Mouse (Mus musculus) G1E (cell line): ENCODE results near the gene Dock2. TPM values are rescaled to one million over a fixed set of nuclear protein-coding genes. Genes with fewer than 3 reads are reported as not detected.

Experiments used
- ATAC-seq: 2 replicates; pipeline ENCODE4 v1.8.0; 2016; ENCODE audit warnings: mild to moderate bottlenecking; ENCODE audit not compliant: insufficient number of reproducible peaks, poor library complexity, low FRiP score, severe bottlenecking; ENCODE audit errors: extremely low read depth
- DNase-seq: peaks from one replicate; pipeline ENCODE4 v3.0.0; 2012; ENCODE audit warnings: low spot score
- H3K27me3 ChIP-seq: 2 replicates; pipeline ENCODE4 v1.6.1; 2012; ENCODE audit warnings: mild to moderate bottlenecking, low read length, inconsistent platforms; ENCODE audit not compliant: insufficient read depth
- H3K36me3 ChIP-seq: replicated peaks from 2 replicates; pipeline ENCODE3; 2012; ENCODE audit warnings: mild to moderate bottlenecking, inconsistent platforms
- H3K4me1 ChIP-seq: 2 replicates; pipeline ENCODE4 v1.6.1; 2012; ENCODE audit warnings: low read depth, low read length, inconsistent platforms, mixed read lengths; ENCODE audit not compliant: insufficient read depth
- H3K4me3 ChIP-seq: 2 replicates; pipeline ENCODE4 v1.5.1; 2012; ENCODE audit warnings: low read depth, mild to moderate bottlenecking, inconsistent platforms, low read length, moderate library complexity, mixed read lengths
- H3K9me3 ChIP-seq: replicated peaks from 2 replicates; pipeline ENCODE4 v1.6.1; 2012; ENCODE audit warnings: inconsistent platforms
- CTCF ChIP-seq: IDR thresholded peaks from 2 replicates; pipeline ENCODE4 v1.5.1; 2012; ENCODE audit warnings: low read depth, low read length, inconsistent platforms, mixed read lengths
- GATA1 ChIP-seq: IDR thresholded peaks from 2 replicates; pipeline ENCODE4 v1.6.1; 2012; ENCODE audit warnings: borderline replicate concordance, low read length, inconsistent platforms, mixed read lengths
- GATA2 ChIP-seq: IDR thresholded peaks from 2 replicates; pipeline ENCODE4 v1.6.1; 2012; ENCODE audit warnings: low read depth, low read length, inconsistent platforms, borderline replicate concordance
- POLR2AphosphoS5 ChIP-seq: IDR thresholded peaks from 2 replicates; pipeline ENCODE4 v1.6.1; 2012; ENCODE audit warnings: low read depth, low read length, inconsistent platforms; ENCODE audit not compliant: insufficient replicate concordance
- TAL1 ChIP-seq: conservative IDR thresholded peaks from 2 replicates; pipeline ENCODE4 v1.6.1; 2012; ENCODE audit warnings: low read depth, low read length, inconsistent platforms, mixed read lengths
- polyA plus RNA-seq: library from polyadenylated mRNA; stranded (reverse); fragments of >175 nt; gene quantifications from 2 replicates; pipeline ENCODE4 v1.2.3, GENCODE M21; 2012
- total RNA-seq, 2 experiments: library from RNA; stranded (forward) in 1 of 2; stranded (reverse) in 1 of 2; fragments of 200-1000 nt in 1 of 2; fragments of >200 nt in 1 of 2; fragmentation: Nextera tagmentation in 1 of 2; gene quantifications; 2 replicates each; pipeline ENCODE4 v1.2.3; 2014 to 2017

Gene Dock2
- total and polyA plus RNA-seq, 3 experiments = 2.8 to 20.0 (median 4.7) TPM

DNA sequence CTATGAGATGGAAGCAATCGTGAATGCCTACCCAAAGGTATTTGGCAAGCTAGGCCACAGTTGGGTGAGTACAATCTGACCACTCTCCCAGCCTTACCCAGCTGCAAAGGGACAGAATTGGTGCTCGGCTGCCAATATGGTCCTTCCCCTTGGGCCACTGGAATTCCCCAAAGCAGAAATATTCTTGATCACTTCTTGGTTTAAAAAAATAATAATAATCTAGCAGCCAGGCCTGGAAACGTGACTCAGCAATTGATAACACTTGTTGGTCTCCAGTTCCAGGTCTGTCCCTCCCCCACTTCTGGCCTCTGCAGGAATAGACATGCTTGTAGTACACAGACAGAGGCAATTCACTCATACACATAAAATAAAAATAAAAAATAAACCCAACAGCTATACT lies 56.2 kb downstream of the Dock2 start:
- no peaks in the 10 kb centered on the region for H3K27me3 ChIP-seq

GRCm38 (mm10) chr11:34726699-34727347 lies 56.9 kb downstream of the Dock2 start:
- H3K9me3 ChIP-seq = peaks cover 39% of the 10 kb centered on the region
- H3K4me1 ChIP-seq = no peaks in the 10 kb centered on the region
- TF ChIP-seq POLR2AphosphoS5 = no peak
- no peak for TF ChIP-seq CTCF
- TF ChIP-seq TAL1 = no peak
- no peak for TF ChIP-seq GATA1
- TF ChIP-seq GATA2 = no peak
- H3K4me3 ChIP-seq = no peak overlapping the region
- no peak for ATAC-seq
- H3K36me3 ChIP-seq = no peaks in the 10 kb centered on the region
- no peak for DNase-seq
- H3K27me3 ChIP-seq = no peaks in the 10 kb centered on the region

More for the DNA sequence above, 56.2 kb downstream of the Dock2 start:
- TF ChIP-seq GATA2 (no peak), POLR2AphosphoS5 (no peak), CTCF (no peak), TAL1 (no peak), GATA1 (no peak)
- Histone ChIP-seq H3K9me3 (peaks cover 38% of the 10 kb centered on the region), H3K4me3 (no peak overlapping the region), H3K36me3 (no peaks in the 10 kb centered on the region), H3K4me1 (no peaks in the 10 kb centered on the region)
- ATAC-seq (peak; percentile 26), DNase-seq (no peak)

DNA sequence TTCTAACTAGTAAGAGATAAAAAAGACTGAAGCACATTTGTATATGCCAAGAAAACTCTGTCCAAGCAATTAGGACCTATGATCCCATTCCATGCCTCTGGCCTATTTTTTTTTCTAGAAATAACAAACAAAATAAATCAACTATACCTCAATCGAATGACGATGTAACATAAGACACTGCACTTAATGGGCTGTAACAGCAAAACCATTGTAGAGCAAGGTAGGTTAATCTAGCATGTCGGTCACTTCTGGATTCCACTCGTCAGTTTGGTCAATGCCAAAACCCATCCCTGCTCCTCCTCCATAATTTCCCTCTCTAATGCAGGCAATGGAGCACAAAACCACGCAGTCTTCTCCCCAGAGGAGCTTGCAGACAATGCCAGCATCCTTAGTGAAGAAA lies 70.3 kb downstream of the Dock2 start:
- H3K4me3 ChIP-seq = no peak overlapping the region
- no peak for TF ChIP-seq CTCF
- no peak for TF ChIP-seq GATA1
- no peak for TF ChIP-seq TAL1
- no peak for TF ChIP-seq POLR2AphosphoS5
- TF ChIP-seq GATA2 = no peak
- ATAC-seq (no peak), DNase-seq (no peak)
- H3K27me3 ChIP-seq = no peaks in the 10 kb centered on the region
- H3K9me3 ChIP-seq = peaks cover 42% of the 10 kb centered on the region
- no peaks in the 10 kb centered on the region for H3K36me3 ChIP-seq
- H3K4me1 ChIP-seq = no peaks in the 10 kb centered on the region

DNA sequence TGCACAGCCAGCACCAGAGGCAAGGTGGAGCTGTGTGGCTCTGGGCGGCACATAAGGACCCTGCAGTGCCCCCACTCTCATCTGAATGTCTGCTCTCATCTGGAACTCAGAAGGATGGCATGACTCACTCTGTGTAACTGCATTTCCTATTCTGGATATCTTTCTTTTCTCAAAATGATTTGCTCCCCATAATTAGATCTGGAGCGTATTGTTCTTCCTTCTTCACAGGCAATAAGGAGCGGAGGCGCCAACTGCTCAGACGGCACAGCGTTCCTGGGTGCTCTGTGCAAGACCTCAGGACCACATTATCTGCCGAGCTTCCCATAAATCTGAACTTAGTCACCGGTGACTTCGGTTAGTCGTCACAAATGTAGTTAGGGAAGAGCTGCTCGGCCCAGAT lies 75.4 kb downstream of the Dock2 start:
- H3K9me3 ChIP-seq = peaks cover 60% of the 10 kb centered on the region
- no peak for TF ChIP-seq POLR2AphosphoS5
- TF ChIP-seq GATA2 = no peak
- TF ChIP-seq TAL1 = no peak
- no peak for TF ChIP-seq GATA1
- TF ChIP-seq CTCF = no peak
- no peaks in the 10 kb centered on the region for H3K4me1 ChIP-seq
- H3K36me3 ChIP-seq = no peaks in the 10 kb centered on the region
- H3K4me3 ChIP-seq = no peak overlapping the region
- no peak for DNase-seq
- no peaks in the 10 kb centered on the region for H3K27me3 ChIP-seq
- no peak for ATAC-seq

GRCm38 (mm10) chr11:34707360-34707759 lies 76.3 kb downstream of the Dock2 start:
- Histone ChIP-seq H3K4me3 (no peak overlapping the region), H3K9me3 (peaks cover 57% of the 10 kb centered on the region), H3K4me1 (no peaks in the 10 kb centered on the region), H3K27me3 (no peaks in the 10 kb centered on the region), H3K36me3 (no peaks in the 10 kb centered on the region)
- no peak for TF ChIP-seq CTCF
- no peak for TF ChIP-seq TAL1
- TF ChIP-seq POLR2AphosphoS5 = no peak
- TF ChIP-seq GATA2 = no peak
- TF ChIP-seq GATA1 = no peak
- no peak for ATAC-seq
- DNase-seq = no peak

DNA sequence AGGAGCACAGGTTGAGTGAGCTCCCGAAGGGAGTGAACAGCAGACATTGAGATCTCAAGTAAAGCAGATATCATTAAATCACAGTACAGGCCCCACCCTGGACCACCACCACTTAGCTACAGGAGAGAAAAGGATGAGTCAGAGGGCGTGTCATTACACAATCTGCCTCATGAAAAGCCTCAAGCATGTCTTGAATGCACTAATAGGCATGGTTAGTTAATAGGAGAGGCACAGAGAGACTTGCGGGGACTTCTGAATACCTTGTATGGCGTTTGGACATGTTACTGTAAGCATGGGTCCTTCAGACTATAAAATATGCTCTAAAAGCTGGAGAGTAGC lies 78.6 kb downstream of the Dock2 start:
- DNase-seq = no peak
- ATAC-seq = no peak
- H3K4me1 ChIP-seq = no peaks in the 10 kb centered on the region
- peaks cover 48% of the 10 kb centered on the region for H3K9me3 ChIP-seq
- no peaks in the 10 kb centered on the region for H3K27me3 ChIP-seq
- no peak for TF ChIP-seq GATA2
- TF ChIP-seq TAL1 = no peak
- no peak for TF ChIP-seq POLR2AphosphoS5
- TF ChIP-seq GATA1 = no peak
- TF ChIP-seq CTCF = no peak
- H3K36me3 ChIP-seq = no peaks in the 10 kb centered on the region
- no peak overlapping the region for H3K4me3 ChIP-seq
